Mouse (Mus musculus): ENCODE measurements at regions not wholly inside any gene's neighbourhood (a gene's known extent, or its start where the extent isn't known, plus 50 kb on each side); places are given as distances from the start of the nearest gene placed in this dataset.

GRCm38 (mm10) chr13:3729926-3730698 lies 74.0 kb downstream of the Calml3 start:
- Histone ChIP-seq H3K4me3 (replicated peaks) (no peak overlapping the region), H3K4me2 (no peak overlapping the region), H3K9ac (no peak overlapping the region), H3K9me3 (no peaks in the 10 kb centered on the region), H3K27ac (no peak overlapping the region; the same call in 1 of the 2 replicates), H3K4me1 (peaks cover 8% of the 10 kb centered on the region; the same call in 1 of the 2 replicates), H3K27me3 (replicated peaks) (no peaks in the 10 kb centered on the region), H3K36me3 (no peaks in the 10 kb centered on the region)
- 8% methylated on average over 3 of the region's 3 CpGs for WGBS
- ATAC-seq (ENCODE audit: insufficient read depth, low FRiP score, low read depth) = peak; percentile 66; the same call in 1 of the 2 replicates

GRCm38 (mm10) chr13:3728888-3729287 lies 75.2 kb downstream of the Calml3 start:
- WGBS = 62% methylated on average over 3 of the region's 3 CpGs
- Histone ChIP-seq H3K36me3 (no peaks in the 10 kb centered on the region), H3K27me3 (replicated peaks) (no peaks in the 10 kb centered on the region), H3K27ac (no peak overlapping the region), H3K9me3 (no peaks in the 10 kb centered on the region), H3K4me1 (peaks cover 8% of the 10 kb centered on the region; the same call in 1 of the 2 replicates), H3K9ac (no peak overlapping the region), H3K4me2 (no peak overlapping the region), H3K4me3 (replicated peaks) (no peak overlapping the region)
- no peak for ATAC-seq (ENCODE audit: insufficient read depth, low FRiP score, low read depth)

DNA sequence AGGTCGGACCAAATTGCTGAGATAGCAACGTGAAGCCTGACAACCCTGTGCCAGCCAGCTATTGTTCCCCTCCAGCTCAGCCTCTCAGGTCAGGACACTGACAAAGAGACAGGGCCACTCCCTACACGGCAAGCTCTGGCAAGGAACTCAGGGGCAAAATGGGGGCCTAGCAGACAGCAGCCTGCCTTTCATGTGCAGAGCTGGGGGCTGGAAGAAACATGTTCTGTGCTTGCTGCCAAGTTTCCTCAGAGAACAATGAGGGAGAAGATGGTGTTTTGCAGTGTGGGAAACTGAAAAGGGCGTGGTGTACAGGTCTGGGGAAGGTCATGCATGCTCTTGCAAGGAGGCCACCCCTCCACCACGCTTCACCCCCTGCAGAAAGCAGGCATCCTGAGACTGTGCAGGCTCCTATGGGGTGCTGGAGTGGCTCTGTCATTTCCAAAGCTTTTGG lies 77.8 kb downstream of the Calml3 start:
- no peak overlapping the region for H3K9ac ChIP-seq
- WGBS = 38% methylated on average over 5 of the region's 5 CpGs

DNA sequence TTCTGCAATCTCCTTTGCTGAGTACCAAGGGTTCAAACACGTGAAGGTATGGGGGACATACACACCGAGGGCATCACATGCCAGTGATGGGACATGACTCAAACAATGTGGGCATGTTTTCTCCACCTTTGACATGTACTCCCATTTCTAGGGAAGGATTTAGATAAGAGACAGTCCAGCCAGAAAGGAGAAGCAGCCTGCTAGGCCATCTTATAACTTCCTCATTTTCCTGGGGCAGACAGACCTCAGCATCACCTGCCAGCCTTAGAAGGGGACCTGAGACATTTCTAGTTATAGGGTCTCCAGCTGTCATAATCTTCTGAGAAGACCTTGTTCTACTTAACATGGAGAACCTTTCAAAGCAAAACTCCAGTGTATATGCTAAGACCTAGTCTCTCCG lies 78.3 kb downstream of the Calml3 start:
- Histone ChIP-seq H3K9me3 (no peaks in the 10 kb centered on the region), H3K4me1 (peaks cover 8% of the 10 kb centered on the region; the same call in 1 of the 2 replicates), H3K27ac (peak overlapping the region; percentile 61; the same call in 1 of the 2 replicates), H3K4me3 (replicated peaks) (no peak overlapping the region), H3K4me2 (no peak overlapping the region), H3K9ac (no peak overlapping the region), H3K27me3 (replicated peaks) (no peaks in the 10 kb centered on the region), H3K36me3 (no peaks in the 10 kb centered on the region)
- WGBS = 68% methylated on average over 3 of the region's 3 CpGs
- ATAC-seq (ENCODE audit: insufficient read depth, low FRiP score, low read depth) = no peak

More for the DNA sequence above, 77.8 kb downstream of the Calml3 start:
- peaks cover 8% of the 10 kb centered on the region; the same call in 1 of the 2 replicates for H3K4me1 ChIP-seq
- no peak overlapping the region for H3K4me2 ChIP-seq
- no peaks in the 10 kb centered on the region for H3K9me3 ChIP-seq
- no peak overlapping the region for H3K4me3 ChIP-seq (replicated peaks)
- H3K36me3 ChIP-seq = no peaks in the 10 kb centered on the region
- ATAC-seq (ENCODE audit: insufficient read depth, low FRiP score, low read depth) = peak; percentile 72
- peak overlapping the region; percentile 61; the same call in 1 of the 2 replicates for H3K27ac ChIP-seq
- H3K27me3 ChIP-seq (replicated peaks) = no peaks in the 10 kb centered on the region

DNA sequence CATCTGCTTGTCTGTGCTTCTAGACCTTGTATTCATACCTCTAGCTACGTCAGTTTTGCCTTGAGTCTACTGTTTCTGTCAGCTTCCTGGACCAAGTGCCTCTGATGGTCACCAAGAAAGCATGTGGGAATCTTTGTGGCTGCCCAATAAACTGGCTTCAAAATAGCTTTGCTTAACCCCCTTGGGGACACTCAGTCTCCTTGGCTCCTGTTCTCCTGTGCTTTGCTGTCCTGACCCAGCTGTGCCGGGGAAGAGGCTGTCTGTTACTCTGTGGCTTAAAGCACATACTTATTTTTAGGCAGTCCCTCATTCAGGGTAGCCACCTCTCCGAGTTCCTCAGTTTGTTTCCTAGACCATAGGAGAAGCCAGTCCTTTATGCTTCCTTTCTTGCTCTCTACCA lies 79.8 kb downstream of the Calml3 start:
- Histone ChIP-seq H3K4me1 (0 out of 2 replicates have a peak, but pooled peaks cover 3% of the 10 kb centered on the region), H3K27ac (no peak overlapping the region), H3K4me3 (replicated peaks) (no peak overlapping the region), H3K9me3 (no peaks in the 10 kb centered on the region), H3K9ac (no peak overlapping the region), H3K36me3 (no peaks in the 10 kb centered on the region), H3K4me2 (no peak overlapping the region), H3K27me3 (replicated peaks) (no peaks in the 10 kb centered on the region)
- ATAC-seq (ENCODE audit: insufficient read depth, low FRiP score, low read depth) = no peak
- WGBS = 83% methylated on average over 3 of the region's 3 CpGs

- no peaks in the 10 kb centered on the region for H3K9me3 ChIP-seq
- no peak overlapping the region for H3K9ac ChIP-seq
- no peak overlapping the region for H3K27ac ChIP-seq
- no peak for ATAC-seq (ENCODE audit: insufficient read depth, low FRiP score, low read depth)
- no peak overlapping the region for H3K4me2 ChIP-seq
- H3K4me1 ChIP-seq = 0 out of 2 replicates have a peak, but pooled peaks cover 3% of the 10 kb centered on the region
- WGBS = 73% methylated on average over 5 of the region's 5 CpGs
- no peak overlapping the region for H3K4me3 ChIP-seq (replicated peaks)
- no peaks in the 10 kb centered on the region for H3K27me3 ChIP-seq (replicated peaks)
- no peaks in the 10 kb centered on the region for H3K36me3 ChIP-seq
Observed at GRCm38 (mm10) chr13:3723458-3724143, 80.5 kb downstream of the Calml3 start.

DNA sequence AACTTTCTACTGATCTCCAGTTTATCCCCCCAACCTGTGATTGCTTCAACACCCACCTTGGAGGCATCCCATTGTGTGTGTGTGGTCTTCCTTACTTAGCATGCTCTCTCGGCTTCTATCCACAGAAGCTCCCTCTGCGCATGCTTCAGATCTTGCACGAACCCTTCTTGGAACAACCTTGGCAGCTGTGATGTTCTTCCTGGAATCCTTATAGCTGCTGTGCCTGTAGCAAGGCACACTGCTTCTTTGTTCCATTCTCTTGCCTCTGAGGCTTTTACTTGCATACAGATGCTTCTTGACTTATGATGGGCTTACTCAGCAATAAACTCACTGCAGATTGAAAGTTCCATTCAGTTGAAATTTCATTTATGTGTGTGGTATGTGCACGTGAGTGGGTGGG lies 81.2 kb downstream of the Asb13 start:
- WGBS = 80% methylated on average over 4 of the region's 4 CpGs
- Histone ChIP-seq H3K4me1 (0 out of 2 replicates have a peak, but pooled peaks cover 6% of the 10 kb centered on the region), H3K36me3 (no peaks in the 10 kb centered on the region), H3K27me3 (replicated peaks) (no peaks in the 10 kb centered on the region), H3K4me2 (no peak overlapping the region), H3K27ac (no peak overlapping the region), H3K9ac (no peak overlapping the region), H3K9me3 (no peaks in the 10 kb centered on the region), H3K4me3 (replicated peaks) (no peak overlapping the region)
- no peak for ATAC-seq (ENCODE audit: insufficient read depth, low FRiP score, low read depth)

- no peak overlapping the region for H3K27ac ChIP-seq
- H3K9ac ChIP-seq = no peak overlapping the region
- no peak overlapping the region for H3K4me2 ChIP-seq
- ATAC-seq (ENCODE audit: insufficient read depth, low FRiP score, low read depth) = no peak
- no peaks in the 10 kb centered on the region for H3K9me3 ChIP-seq
- H3K27me3 ChIP-seq (replicated peaks) = no peaks in the 10 kb centered on the region
- 0 out of 2 replicates have a peak, but pooled peaks cover 11% of the 10 kb centered on the region for H3K4me1 ChIP-seq
- H3K4me3 ChIP-seq (replicated peaks) = no peak overlapping the region
- 22% methylated on average over 18 of the region's 19 CpGs for WGBS
- no peaks in the 10 kb centered on the region for H3K36me3 ChIP-seq
Observed at GRCm38 (mm10) chr13:3712497-3713160, 78.8 kb downstream of the Asb13 start.

GRCm38 (mm10) chr13:3712088-3712487 lies 78.3 kb downstream of the Asb13 start:
- Histone ChIP-seq H3K27me3 (replicated peaks) (no peaks in the 10 kb centered on the region), H3K27ac (no peak overlapping the region), H3K4me3 (replicated peaks) (no peak overlapping the region), H3K9ac (no peak overlapping the region), H3K4me1 (0 out of 2 replicates have a peak, but pooled peaks cover 11% of the 10 kb centered on the region), H3K9me3 (no peaks in the 10 kb centered on the region), H3K36me3 (no peaks in the 10 kb centered on the region), H3K4me2 (no peak overlapping the region)
- no peak for ATAC-seq (ENCODE audit: insufficient read depth, low FRiP score, low read depth)
- 18% methylated on average over 3 of the region's 3 CpGs for WGBS

DNA sequence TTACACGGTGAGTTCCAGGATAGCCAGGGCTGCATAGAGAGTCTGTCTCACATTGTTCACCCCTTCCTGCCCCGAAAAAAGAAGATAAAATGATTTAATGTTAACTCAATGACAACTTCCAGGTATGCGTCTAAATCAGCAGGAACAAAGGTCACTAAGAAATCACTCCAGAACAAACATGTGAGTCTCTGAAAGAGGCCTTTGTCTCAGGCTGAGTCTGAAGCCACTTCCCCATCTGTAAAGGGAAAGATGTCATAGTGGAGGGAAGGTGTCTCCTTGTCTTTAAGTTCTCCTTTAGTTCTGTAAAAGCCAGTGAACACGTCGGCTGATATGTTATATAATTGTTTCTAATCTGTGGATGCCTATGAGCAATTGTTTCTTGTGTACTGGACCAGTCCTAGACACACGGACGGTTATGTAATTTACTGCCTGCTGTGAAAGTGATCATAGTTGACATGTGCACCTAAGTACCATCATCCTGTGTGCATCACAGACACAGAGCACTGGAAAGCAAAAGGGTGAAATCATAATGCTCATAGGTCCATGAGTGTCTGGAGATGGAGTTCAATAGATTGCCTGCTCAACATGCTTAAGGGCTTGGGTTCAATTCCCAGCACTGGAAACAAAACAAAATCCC lies 76.3 kb downstream of the Asb13 start:
- Histone ChIP-seq H3K27me3 (replicated peaks) (no peaks in the 10 kb centered on the region), H3K36me3 (no peaks in the 10 kb centered on the region), H3K9ac (no peak overlapping the region), H3K4me3 (replicated peaks) (no peak overlapping the region), H3K9me3 (no peaks in the 10 kb centered on the region), H3K4me1 (0 out of 2 replicates have a peak, but pooled peaks cover 11% of the 10 kb centered on the region), H3K4me2 (no peak overlapping the region), H3K27ac (no peak overlapping the region)
- ATAC-seq (ENCODE audit: insufficient read depth, low FRiP score, low read depth) = peak; percentile 9; the same call in 1 of the 2 replicates
- WGBS = 46% methylated on average over 7 of the region's 7 CpGs

DNA sequence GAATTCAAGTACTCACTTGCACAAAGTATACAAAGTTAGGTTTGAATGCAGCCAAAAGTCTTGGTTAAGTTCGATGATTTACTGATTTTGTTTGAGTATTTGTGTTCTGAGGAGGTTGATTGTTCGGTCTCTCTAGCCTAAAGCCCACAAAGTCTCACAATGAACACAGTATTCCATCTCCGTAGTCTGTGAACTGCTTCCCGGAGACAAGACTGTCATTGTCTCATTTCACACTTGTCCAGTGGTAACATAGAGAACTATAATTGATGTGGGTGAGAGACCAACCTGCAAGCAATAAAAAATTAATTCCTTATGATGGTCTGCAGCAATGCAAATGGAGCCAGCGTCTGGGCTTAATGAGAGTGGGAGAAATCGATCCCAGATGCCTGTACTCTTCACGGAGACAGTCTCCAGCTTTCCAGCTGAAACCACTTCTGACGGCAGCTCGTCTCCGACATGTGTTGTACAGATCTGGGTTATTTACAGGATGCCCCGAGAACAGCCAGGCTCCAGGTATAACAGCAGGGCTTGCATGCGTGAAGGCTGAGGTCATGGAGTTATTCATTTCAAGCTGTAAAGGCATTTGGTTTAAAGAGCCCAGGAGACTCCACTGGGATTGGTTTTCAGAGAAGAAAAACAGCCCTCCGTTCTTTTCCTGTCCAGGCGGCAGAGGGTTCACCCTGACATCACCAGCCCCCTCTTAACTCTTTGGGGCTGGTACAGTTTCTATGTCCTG lies 75.2 kb downstream of the Asb13 start:
- peak overlapping the region; percentile 46 for H3K27ac ChIP-seq
- ATAC-seq (ENCODE audit: insufficient read depth, low FRiP score, low read depth) = no peak
- H3K9me3 ChIP-seq = no peaks in the 10 kb centered on the region
- H3K4me2 ChIP-seq = peak overlapping the region; percentile 19
- H3K4me1 ChIP-seq = 0 out of 2 replicates have a peak, but pooled peaks cover 11% of the 10 kb centered on the region
- WGBS = 31% methylated on average over 14 of the region's 14 CpGs
- no peak overlapping the region for H3K4me3 ChIP-seq (replicated peaks)
- no peaks in the 10 kb centered on the region for H3K27me3 ChIP-seq (replicated peaks)
- no peaks in the 10 kb centered on the region for H3K36me3 ChIP-seq
- no peak overlapping the region for H3K9ac ChIP-seq
